Mouse (Mus musculus) liver (tissue): ENCODE results near the gene Slc12a3.
A peak's percentile ranks its signal among the peaks of the same experiment; 100 is the strongest.

Experiments used
- DNase-seq: peaks from one replicate; pipeline ENCODE4 v3.0.0-alpha.2; 2020; ENCODE audit warnings: mixed read lengths

The Slc12a3 gene

GRCm38 (mm10) chr8:94328932-94329728, at the start of gene Slc12a3:
Slc12a3 (plus strand) TSS chr8:94329201.
- DNase-seq = no peak

DNA sequence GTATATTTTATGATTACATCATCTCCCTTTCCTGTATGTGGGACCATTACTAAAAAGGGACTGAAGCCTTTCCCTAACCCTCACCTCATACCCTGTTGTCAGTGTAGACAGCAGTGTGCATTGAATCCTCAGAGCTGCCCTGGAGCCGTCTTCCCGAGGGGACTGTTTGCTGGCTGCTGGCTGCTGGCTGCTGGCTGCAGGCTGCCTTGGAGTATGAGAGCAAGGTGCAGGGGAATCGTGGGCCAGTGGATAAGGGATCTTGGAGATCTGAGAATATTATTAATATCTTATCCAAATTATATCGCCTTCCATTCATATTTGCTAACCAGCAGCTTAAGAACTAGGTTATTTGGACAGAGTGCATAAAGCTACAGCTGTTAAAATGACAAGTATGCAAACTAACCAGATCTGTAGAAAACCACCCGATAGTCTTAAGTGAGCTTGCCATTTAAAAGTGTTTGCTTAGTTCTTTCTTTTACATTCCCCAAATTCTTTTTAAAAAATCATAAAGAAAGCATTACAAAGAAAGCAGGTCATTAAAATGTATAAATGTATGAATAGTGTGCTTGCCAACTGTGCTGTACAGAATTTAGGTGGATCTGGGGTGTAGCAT, 48.9 kb upstream of the Slc12a3 start:
- no peak for DNase-seq

DNA sequence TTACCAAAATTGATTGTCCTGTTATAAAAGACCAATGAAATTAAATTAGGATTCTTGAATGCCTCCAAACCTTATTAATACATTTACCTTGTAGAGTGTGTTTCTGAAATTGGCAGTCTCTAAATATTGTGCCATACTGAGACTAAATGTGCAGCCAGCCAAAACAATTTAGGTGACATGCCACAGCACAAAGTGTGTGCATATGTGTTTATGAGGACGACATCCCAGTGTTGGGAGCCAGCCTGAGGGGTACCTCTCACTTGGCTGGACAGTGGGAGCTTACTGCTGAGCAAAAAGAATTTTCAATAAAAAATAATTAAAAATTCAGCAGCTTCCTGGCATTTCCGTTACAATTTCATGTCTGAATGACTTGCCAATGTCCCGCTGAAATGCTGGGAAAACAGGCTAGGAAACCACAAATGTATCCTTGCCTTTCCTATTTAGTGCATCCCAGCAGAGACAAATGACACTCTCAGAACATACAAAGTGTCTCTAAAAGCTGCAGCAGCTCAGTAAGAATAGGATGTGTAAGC, 46.5 kb upstream of the Slc12a3 start:
- no peak for DNase-seq

- DNase-seq = no peak
These were observed 44.8 kb upstream of the Slc12a3 start for GRCm38 (mm10) chr8:94284204-94284603.

DNA sequence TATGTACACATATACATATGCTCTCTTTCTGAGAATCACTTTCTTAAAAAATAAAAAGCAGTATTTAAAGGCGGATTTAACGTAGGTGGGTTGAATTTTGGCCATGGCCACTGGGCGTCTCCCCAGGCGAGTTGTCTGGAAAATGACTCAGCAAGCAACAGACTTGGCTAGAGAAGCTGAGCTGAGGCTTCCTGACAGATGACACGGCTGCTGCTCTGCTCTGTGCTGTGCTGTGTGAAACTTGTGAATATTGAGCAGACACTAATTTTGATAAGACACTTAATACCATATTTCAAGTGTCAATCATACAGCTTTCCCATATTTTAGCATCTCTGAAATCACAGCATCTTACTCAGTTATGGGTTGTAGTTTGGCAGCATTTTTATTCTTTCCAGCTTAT, 38.4 kb upstream of the Slc12a3 start:
- DNase-seq = no peak

DNA sequence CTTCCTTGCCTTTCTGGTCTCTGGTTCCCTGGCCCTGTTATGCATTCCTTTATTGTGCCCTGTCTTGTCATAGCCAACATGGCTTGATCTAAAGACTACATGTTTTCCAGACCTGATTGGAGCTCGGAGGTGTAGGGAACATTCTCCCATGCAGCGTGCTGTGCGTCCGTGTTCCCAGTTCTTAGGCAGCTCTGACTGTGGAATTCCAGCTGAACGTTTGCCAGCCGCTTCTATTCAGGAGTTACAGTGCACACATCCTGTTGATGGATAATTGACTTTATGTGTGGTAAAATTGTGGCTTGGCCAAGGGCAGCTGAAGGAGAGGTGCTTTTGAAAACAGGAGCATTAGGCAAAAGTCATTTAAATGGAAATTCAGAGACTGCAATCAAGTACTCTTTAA, 36.9 kb upstream of the Slc12a3 start:
- DNase-seq = no peak

DNA sequence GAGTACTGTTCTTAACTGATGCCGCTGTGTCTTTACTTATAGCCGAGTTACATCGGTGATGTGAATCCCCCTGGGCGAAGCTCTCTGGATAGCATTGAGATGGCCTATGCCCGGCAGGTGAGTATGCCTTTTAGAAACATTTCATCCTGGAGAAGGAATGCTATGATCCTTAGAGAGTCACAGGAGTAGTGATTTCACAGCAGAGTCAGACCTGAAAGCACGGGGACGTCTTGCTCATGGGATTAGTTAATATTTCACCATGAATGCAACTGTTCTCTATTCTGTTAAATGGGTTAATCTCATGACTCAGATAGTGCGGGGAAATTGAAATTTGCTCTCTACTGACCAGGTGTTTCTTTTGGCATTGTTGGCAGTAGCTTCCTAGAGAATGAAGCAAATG, 36.4 kb upstream of the Slc12a3 start:
- no peak for DNase-seq

DNA sequence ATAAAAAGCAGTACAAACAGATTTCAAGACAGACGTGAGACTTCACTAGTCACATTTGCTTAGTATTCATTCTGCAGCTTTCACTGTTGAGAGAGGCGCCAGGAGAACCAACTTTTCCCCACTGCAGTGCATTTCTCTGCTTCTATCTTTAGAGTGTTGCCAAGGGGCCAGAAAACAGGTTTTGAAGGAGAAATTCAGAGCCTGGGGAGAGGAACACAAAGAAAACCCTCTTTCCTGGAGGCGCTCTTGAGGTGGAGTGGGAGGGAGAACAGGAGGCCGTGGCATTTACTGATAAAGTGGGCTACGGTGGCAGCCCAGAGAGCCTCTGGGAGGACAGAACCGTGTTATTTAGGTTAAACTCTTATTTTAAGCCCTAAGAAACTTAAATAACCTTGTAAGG, 33.3 kb upstream of the Slc12a3 start:
- no peak for DNase-seq

DNA sequence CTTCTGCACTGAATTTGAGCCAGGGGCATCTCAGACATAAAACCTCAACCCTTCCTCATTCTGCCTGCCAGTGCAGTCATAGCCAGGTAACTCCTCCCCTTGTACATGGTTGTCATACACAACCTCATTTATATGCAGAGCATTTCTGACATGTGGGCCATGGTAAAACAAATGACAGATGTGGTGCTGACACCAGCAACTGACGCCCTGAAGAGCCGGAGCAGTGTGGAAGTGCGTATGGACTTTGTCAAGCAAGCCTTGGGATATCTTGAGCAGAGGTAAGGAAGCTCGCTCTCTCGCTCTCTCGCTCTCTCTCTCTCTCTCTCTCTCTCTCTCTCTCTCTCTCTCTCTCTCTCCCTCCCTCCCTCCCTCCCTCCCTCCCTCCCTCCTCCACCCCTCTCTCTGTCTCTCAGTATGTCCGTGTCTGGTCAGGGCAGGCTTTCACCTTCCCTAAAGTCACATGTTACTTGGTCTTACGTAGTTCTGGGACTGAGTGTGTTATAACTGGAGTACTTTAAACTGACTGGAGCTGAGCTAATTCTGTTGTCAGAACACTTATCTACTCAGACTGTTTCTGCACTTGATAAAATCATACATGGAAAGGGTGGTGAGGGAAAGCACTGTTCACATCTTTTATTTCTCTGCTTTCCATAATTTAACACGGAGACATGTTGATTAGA, 32.5 kb upstream of the Slc12a3 start:
- no peak for DNase-seq

GRCm38 (mm10) chr8:94297101-94297500, 31.9 kb upstream of the Slc12a3 start:
- no peak for DNase-seq

GRCm38 (mm10) chr8:94300809-94301208, 28.2 kb upstream of the Slc12a3 start:
- no peak for DNase-seq

GRCm38 (mm10) chr8:94304412-94304811, 24.6 kb upstream of the Slc12a3 start:
- no peak for DNase-seq

DNA sequence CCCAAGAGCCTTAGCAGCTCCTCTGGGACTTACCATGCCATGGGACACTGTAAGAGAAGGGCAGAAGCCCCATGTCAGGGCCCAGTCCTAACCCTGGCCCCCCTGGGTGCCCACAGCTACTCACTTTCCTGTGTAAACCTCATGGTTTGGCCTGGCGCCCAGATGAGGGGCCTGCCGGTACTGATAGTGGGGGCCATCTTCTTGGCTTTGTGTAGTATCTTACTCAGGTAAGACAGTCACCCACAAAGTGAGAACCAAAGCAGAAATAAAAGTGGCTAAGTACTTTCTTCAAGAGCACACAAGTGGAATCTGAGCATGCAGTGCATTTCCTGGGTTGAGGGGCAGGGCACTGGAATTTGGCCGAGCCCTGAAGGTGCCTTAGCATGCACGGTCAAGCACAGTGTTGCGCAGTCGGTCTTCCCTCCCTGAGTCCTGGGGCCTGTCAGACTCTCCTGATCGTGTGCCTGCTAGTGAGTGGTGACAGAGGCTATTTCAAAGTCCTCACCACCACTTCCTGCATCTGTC, 21.9 kb upstream of the Slc12a3 start:
- DNase-seq = peak; percentile 62

- DNase-seq = no peak
These were observed 21.3 kb upstream of the Slc12a3 start for GRCm38 (mm10) chr8:94307652-94308051.

DNA sequence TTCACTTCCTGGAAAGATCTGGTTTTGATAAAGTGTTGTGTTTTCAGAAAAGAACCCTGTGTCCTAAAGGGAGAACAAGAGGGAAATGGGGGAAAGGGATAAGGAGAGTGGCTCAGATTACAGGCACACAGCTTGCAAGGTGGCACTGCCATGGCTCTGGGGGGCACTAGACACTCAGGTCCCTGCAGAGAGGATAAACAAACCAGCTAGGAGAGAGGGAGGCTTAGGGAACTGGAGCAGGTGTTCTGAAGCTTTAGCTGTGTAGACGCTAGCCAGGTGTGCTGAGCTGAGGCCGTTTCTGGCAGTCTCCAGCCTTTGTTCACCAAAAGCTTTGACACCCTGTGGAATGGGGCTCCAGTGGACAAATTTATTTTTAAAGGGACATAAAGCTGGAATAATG, 14.9 kb upstream of the Slc12a3 start:
- DNase-seq = no peak

GRCm38 (mm10) chr8:94317249-94317648, 11.8 kb upstream of the Slc12a3 start:
- DNase-seq = no peak

GRCm38 (mm10) chr8:94317691-94318090, 11.3 kb upstream of the Slc12a3 start:
- no peak for DNase-seq

DNA sequence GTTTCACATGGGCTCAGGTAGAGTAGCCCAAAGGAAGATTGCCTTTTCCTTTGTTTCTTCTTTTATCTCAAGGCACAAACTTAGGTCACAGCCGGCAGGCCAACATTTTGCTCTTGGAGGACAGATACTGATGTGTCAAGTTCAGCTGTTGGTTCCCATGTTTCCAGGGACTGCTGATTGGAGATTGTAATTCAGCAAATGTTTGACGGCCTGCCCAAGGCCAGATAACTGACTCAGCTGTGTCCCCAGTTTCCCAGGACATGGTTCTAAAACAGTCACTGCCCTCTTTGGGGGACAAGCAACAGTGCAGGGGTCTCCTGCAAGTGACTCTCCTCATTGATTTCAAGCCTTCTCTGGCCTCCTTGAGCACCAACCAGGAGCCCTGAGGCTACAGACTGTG, 9.0 kb upstream of the Slc12a3 start:
- no peak for DNase-seq

DNA sequence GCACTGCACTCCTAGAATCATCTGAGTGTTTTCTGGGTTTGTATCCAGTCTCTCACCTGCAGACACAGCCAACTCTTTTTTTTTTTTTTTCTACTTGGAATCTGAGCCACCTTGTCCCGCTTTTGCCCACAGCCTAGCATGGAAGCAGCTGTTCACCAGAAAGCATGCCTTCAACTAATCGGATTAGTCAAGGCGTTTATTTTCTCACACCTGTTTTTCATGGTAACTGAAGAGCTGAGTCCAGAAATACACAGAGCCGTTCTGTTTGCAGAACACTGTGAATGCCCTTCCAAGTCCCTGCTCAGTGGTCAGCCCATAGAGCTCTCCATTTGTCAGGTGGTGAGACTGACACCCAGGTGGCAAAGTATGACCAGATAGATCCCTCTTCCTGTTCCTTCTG, 6.9 kb upstream of the Slc12a3 start:
- DNase-seq = no peak

- DNase-seq = no peak
These were observed 6.0 kb upstream of the Slc12a3 start for GRCm38 (mm10) chr8:94323041-94323440.

GRCm38 (mm10) chr8:94324071-94324470, 4.9 kb upstream of the Slc12a3 start:
- peak; percentile 41 for DNase-seq

DNA sequence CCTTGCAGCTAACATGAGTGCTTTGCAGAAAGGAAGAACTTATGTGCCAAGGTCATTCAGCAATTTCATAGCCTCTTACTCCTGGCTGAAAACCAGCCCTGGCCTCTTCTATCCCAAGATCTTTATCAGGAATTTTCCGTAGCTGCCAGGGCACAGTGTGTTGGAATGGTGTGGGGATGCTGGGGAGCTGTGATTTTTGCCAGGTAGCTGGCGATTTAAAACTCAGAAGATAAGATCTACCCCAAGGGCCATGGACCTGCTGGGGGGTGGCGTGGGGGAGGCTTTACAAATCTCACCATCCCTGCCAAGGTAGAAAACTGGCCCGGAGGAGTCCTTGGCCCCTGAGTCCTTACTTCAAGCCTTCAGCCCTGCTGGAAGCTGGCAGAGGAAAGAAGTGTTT, 3.0 kb upstream of the Slc12a3 start:
- DNase-seq = no peak

GRCm38 (mm10) chr8:94330733-94331132, 1.7 kb downstream of the Slc12a3 start:
- DNase-seq = peak; percentile 66

- DNase-seq = peak; percentile 32
These were observed 4.3 kb downstream of the Slc12a3 start for GRCm38 (mm10) chr8:94333345-94333744.
